Mouse (Mus musculus): ENCODE data around the gene Wdsub1.

Gene Wdsub1

GRCm38 (mm10) chr2:59841944-59842343 is 40.4 kb downstream of the Wdsub1 start:
- no peak for DNase-seq (ENCODE audit: low spot score in 2 of 2)

DNA sequence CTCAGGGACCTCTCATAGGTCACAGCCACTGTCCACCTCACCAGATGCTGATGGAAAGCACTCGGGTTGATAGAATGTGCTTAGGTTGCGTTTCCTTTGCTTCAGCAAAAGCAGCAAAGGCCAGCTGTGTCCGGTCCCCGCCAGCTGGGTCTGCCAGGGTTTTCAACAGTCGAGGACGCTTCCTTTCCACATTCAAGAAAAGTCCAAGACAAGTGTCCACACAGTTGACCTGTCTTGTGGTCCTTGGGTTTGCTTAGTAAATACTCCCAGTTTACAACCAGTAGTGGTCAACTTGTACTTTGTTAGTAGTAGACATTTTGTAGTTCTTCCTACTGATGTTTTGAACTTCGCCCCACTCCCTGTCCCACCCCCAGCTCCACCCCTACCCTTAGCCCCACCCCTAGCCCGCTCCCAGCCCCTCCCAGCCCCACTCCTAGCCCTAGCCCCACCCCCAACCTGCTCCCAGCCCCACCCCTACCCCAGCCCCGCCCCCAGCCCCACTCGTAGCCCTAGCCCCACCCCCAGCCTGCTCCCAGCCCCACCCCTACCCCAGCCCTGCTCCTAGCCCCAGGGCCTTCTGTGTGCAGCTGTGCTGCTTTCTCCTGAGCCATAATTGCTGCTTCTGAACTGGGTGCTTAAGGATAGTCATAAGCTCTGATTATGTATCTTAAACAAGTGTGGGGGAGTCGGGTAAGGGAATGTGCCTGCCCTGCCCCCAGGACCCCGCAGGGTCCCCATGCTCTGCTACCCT is 41.0 kb downstream of the Wdsub1 start:
- DNase-seq (ENCODE audit: low spot score in 2 of 2): no peak

- DNase-seq (ENCODE audit: low spot score in 2 of 2): no peak
These were observed 42.2 kb downstream of the Wdsub1 start for GRCm38 (mm10) chr2:59840191-59840590.

- no peak for DNase-seq (ENCODE audit: low spot score in 2 of 2)
These were observed 42.6 kb downstream of the Wdsub1 start for GRCm38 (mm10) chr2:59839755-59840154.

- no peak for DNase-seq (ENCODE audit: low spot score in 2 of 2)
These were observed 43.6 kb downstream of the Wdsub1 start for GRCm38 (mm10) chr2:59838825-59839224.

DNA sequence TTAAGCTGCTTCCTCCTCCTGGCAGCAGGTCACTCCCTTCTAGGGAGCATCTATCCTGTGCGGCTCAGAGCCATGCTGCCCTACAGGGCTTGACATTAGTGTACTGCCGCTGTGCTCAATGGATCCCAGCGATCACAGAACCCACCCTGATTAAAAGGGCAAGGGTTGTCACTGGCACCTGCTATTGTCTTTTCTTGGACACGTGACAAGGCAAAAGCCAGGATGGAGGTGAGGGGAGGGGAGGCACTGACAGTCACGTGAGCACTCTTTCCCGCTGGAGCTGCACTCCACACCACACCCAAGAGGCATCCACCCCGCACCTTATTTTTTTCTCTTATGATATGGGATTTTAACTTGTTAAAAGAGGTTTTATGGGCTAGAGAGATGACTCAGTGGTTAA is 50.6 kb downstream of the Wdsub1 start:
- DNase-seq (ENCODE audit: low spot score in 2 of 2): no peak

- DNase-seq (ENCODE audit: low spot score in 2 of 2): no peak
These were observed 51.5 kb downstream of the Wdsub1 start for GRCm38 (mm10) chr2:59830940-59831339.

GRCm38 (mm10) chr2:59830151-59830550 is 52.2 kb downstream of the Wdsub1 start:
- DNase-seq (ENCODE audit: low spot score in 2 of 2): no peak

DNA sequence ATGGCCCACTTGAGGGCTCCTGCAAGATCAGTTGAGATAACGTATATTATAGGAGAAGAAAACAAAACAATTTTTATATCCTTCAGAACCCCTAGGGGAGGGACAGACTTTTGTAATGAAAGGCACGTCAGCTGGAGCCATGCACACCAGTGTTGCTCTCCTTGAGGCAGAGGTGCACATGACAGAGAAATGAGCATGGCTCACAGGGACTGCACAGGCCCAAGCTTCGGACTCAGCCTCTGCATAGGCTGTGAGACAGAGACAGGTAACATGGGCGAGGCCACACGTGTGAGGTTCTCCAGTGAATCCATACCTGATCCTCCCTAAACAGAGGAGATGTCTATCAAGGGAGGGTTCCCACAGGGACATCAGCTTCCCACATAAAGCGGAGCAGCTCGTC is 52.7 kb downstream of the Wdsub1 start:
- DNase-seq (ENCODE audit: low spot score in 2 of 2): no peak

GRCm38 (mm10) chr2:59828777-59829508 is 53.4 kb downstream of the Wdsub1 start:
- no peak for DNase-seq (ENCODE audit: low spot score in 2 of 2)

- DNase-seq (ENCODE audit: low spot score in 2 of 2): no peak
These were observed 54.2 kb downstream of the Wdsub1 start for GRCm38 (mm10) chr2:59828103-59828655.

DNA sequence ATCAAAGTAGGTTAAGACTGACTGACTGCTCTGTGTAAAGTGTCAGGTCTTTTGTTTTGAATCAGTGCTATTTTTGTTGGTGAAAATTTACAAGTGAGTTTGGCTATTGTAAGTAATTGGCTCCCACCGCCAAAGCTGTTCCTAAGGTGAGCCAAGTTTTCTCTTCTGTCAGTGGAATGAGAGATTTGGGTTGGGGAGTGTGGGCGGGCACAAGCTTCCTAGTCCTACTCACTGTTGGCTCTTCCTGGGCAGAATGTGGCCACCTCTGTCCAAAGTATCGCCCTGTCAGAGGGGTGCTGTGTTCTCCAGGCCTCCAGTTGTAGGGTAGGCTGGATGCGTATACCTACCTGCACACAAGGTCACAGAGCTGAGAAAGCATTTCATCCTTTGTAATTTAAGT is 57.0 kb downstream of the Wdsub1 start:
- no peak for DNase-seq (ENCODE audit: low spot score in 2 of 2)

- no peak for DNase-seq (ENCODE audit: low spot score in 2 of 2)
These were observed 58.1 kb downstream of the Wdsub1 start for GRCm38 (mm10) chr2:59824289-59824688.

DNA sequence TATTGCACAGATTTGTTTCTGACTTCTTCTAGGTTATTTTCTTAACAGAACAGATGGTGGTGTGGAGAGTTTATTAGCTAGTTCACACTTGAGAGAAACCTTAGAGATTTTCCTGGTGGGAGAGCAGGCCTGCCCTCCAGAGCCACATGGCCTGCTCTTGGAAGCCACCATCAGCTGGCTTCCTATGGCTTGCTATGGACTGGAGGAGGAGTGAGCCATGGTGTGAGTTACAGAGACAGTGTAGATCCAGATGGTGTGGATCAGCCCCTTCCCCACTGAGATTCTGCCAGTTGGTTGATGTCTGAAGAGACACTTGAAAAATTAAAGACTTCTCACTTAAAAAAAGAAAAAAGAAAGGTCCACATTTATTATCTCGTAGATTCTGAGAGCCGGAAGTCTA is 61.3 kb downstream of the Wdsub1 start:
- DNase-seq (ENCODE audit: low spot score in 2 of 2): no peak

- no peak for DNase-seq (ENCODE audit: low spot score in 2 of 2)
These were observed 62.3 kb downstream of the Wdsub1 start for GRCm38 (mm10) chr2:59820088-59820487.

GRCm38 (mm10) chr2:59819415-59819814 is 63.0 kb downstream of the Wdsub1 start:
- DNase-seq (ENCODE audit: low spot score in 2 of 2): no peak

- no peak for DNase-seq (ENCODE audit: low spot score in 2 of 2)
These were observed 63.7 kb downstream of the Wdsub1 start for GRCm38 (mm10) chr2:59818663-59819062.

DNA sequence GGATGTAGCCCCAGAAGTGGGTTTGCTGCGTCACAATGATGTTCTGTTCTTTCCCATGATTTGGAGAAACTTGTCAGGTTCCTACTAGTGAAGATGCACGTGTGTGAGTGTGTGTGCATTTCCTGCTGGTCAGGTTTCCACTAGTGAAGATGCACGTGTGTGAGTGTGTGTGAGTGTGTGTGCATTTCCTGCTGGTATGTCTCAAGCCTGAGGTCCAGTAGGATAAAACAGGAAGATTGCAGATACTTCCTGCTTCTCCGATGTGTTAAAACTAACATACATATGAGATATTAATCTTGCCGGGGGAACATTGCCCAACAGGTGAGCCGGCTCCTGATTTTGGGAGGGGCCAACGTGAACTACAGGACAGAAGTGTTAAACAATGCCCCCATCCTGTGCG is 67.4 kb downstream of the Wdsub1 start:
- DNase-seq (ENCODE audit: low spot score in 2 of 2): no peak

DNA sequence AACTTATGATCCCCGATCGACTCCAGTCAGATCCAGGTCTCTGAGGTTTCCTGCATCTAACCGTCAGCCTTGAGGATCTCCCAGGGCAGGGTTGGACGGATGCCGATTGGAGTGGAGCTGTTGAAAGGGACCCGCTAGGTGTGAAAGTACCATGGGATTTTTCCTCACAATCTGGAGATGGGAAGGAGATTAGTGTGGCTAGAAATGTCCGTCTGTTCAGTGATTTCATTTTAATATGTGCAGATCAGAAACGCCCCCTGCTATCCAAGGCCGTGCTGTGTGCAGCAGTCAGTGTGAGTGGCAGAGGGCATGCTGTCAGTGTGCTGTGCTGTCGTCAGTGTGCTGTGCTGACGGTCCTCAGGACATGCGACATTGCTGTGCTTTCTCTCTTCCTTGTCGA is 68.9 kb downstream of the Wdsub1 start:
- DNase-seq (ENCODE audit: low spot score in 2 of 2): no peak

DNA sequence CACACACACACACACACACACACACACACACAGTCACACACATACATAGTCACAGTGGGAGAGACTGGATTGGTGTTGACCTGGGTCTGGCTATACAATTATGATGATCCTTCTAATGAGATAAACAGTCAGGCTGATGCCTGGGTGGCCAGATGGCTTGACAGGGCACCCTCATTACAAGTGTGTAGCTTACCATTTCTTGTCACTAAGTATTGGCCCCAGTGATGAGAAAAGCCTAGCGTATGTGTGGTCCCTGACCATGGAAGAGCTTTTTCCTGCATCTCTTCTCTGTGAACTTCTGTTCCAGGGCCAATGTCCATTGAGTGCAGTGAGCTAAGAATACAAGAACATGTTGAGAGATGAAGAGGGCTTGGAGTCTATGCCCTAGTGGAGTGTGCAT is 69.8 kb downstream of the Wdsub1 start:
- no peak for DNase-seq (ENCODE audit: low spot score in 2 of 2)

DNA sequence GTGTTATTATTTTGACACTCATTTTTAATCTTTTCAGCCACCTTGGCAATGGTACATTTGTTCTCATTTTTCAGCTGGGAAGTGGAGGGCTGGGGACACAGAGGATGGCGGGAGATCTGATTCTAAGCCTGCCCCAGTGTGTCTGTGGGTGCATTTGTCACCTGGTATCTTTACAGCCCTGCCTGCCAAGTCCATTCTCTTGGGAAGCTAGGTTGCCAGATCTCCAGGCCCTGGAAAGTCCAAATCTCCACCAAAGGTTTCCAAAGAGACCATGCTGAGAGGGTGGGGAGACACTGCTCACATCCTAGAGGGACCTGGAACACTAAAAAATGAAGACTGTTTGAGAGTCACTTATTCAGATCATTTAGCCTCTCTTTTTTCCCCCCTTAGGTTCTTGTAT is 71.1 kb downstream of the Wdsub1 start:
- no peak for DNase-seq (ENCODE audit: low spot score in 2 of 2)

- DNase-seq (ENCODE audit: low spot score in 2 of 2): no peak
These were observed 72.4 kb downstream of the Wdsub1 start for GRCm38 (mm10) chr2:59810039-59810438.

GRCm38 (mm10) chr2:59808608-59809007 is 73.8 kb downstream of the Wdsub1 start:
- DNase-seq (ENCODE audit: low spot score in 2 of 2): no peak
